Mouse (Mus musculus) spleen, adult 2 months (tissue): ENCODE data around the gene Sst. TPM values are rescaled to one million over a fixed set of nuclear protein-coding genes. Genes with fewer than 3 reads are reported as not detected.

Source experiments
- DNase-seq, 2 experiments: peaks; one replicate each; pipeline versions ENCODE4 v3.0.0 to v3.0.0-alpha.2; 2012 to 2021; ENCODE audit warnings: low spot score in 2 of 2, low read depth in 1 of 2
- H3K27ac ChIP-seq: fragments of 200-500 bp; 2 replicates; pipeline ENCODE4 v1.5.1; 2012; ENCODE audit warnings: low read length, inconsistent platforms; ENCODE audit not compliant: insufficient read depth
- H3K27me3 ChIP-seq: fragments of 200-500 bp; 2 replicates; pipeline ENCODE4 v1.6.1; 2012; ENCODE audit warnings: mild to moderate bottlenecking, moderate library complexity, low read length, inconsistent platforms; ENCODE audit not compliant: control insufficient read depth, insufficient read depth
- H3K36me3 ChIP-seq: fragments of 200-500 bp; 2 replicates; pipeline ENCODE4 v1.6.1; 2012; ENCODE audit warnings: mild to moderate bottlenecking, low read length, inconsistent platforms; ENCODE audit not compliant: control insufficient read depth, insufficient read depth
- H3K4me1 ChIP-seq: fragments of 200-500 bp; 2 replicates; pipeline ENCODE4 v1.6.1; 2011; ENCODE audit warnings: inconsistent platforms; ENCODE audit not compliant: control insufficient read depth, insufficient read depth, insufficient read length
- H3K4me3 ChIP-seq: fragments of 200-500 bp; 2 replicates; pipeline ENCODE4 v1.5.1; 2011; ENCODE audit warnings: mild to moderate bottlenecking, inconsistent platforms; ENCODE audit not compliant: insufficient read depth, insufficient read length; ENCODE audit errors: extremely low read depth
- CTCF ChIP-seq: fragments of 200-500 bp; IDR thresholded peaks from 2 replicates; pipeline ENCODE4 v1.5.1; 2011; ENCODE audit warnings: mild to moderate bottlenecking, inconsistent platforms; ENCODE audit not compliant: insufficient read depth, insufficient read length, insufficient replicate concordance; ENCODE audit errors: extremely low read depth
- POLR2A ChIP-seq: fragments of 200-500 bp; IDR thresholded peaks from 2 replicates; pipeline ENCODE4 v1.6.1; 2011; ENCODE audit warnings: low read depth, low read length, inconsistent platforms
- WGBS: fragments of 180-500 bp; shearing (Covaris S2); methylation state at CpG from one replicate; pipeline ENCODE4 v1.1.7; 2018; 5-methylcytosine and 5-hydroxymethylcytosine counted together
- polyA plus RNA-seq: library from polyadenylated mRNA; depleted of rRNA; stranded (reverse); fragments of >200 nt; gene quantifications from 2 replicates; pipeline ENCODE4 v1.2.3, GENCODE M21; 2012; rRNA removed

Gene Sst
- polyA plus RNA-seq, result 0.32 TPM in 1 of 2 replicates, not detected in the other

- WGBS, result 11% methylated on average over 26 of the region's 26 CpGs
- DNase-seq, result no peak
Measured at GRCm38 (mm10) chr16:23890636-23891035, at the start of gene Sst. Sst (minus strand) TSS chr16:23890958.

GRCm38 (mm10) chr16:23934397-23934796, 43.6 kb upstream of the Sst start:
- Histone ChIP-seq H3K4me3 (no peak overlapping the region), H3K27ac (no peak overlapping the region), H3K27me3 (no peaks in the 10 kb centered on the region), H3K4me1 (no peaks in the 10 kb centered on the region), H3K36me3 (no peaks in the 10 kb centered on the region)
- 81% methylated on average over 2 of the region's 2 CpGs for WGBS
- no peak for DNase-seq
- TF ChIP-seq CTCF, result no peak
- no peak for TF ChIP-seq POLR2A

More at GRCm38 (mm10) chr16:23890636-23891035, at the start of gene Sst:
- no peak within 1 kb of the TSS for H3K4me3 ChIP-seq
- no peaks in the 10 kb centered on the region for H3K36me3 ChIP-seq
- no peaks in the 10 kb centered on the region for H3K4me1 ChIP-seq
- peaks cover 2% of the 10 kb centered on the region; the same call in 1 of the 2 replicates for H3K27me3 ChIP-seq
- H3K27ac ChIP-seq, result no peak within 1 kb of the TSS
- TF ChIP-seq POLR2A (no peak), CTCF (no peak)

DNA sequence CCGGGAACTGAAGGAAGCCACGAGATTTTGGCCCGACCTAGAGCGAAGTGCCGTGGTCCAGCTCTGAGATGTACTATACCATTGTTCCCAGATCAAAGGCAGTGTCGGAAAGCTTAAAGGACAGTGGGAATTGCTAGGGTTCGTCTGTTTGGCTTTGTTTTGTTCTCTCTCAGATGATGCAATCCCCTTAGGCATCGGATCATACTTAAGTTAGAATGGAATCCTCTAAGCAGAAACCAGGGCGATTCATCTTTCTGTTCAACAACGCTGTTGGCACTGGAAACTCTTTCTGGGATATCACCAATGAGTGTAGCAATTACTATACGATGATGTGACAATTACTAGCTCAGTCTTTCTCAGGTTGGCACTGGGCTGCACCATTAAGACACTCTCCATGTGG, 41.5 kb upstream of the Sst start, which contains the start of gene Rtp2:
Gene Rtp2 (minus strand): TSS at position 101 of the 400 bp plus-strand sequence.
- Histone ChIP-seq H3K27me3 (no peaks in the 10 kb centered on the region), H3K4me3 (no peak within 1 kb of the TSS), H3K36me3 (no peaks in the 10 kb centered on the region), H3K4me1 (no peaks in the 10 kb centered on the region), H3K27ac (no peak within 1 kb of the TSS)
- no peak for TF ChIP-seq CTCF
- TF ChIP-seq POLR2A, result no peak
- WGBS, result 83% methylated on average over 11 of the region's 11 CpGs
- DNase-seq, result no peak

- H3K27me3 ChIP-seq, result no peaks in the 10 kb centered on the region
- 87% methylated on average over 18 of the region's 18 CpGs for WGBS
- DNase-seq, result no peak
- no peaks in the 10 kb centered on the region for H3K36me3 ChIP-seq
- H3K4me1 ChIP-seq, result no peaks in the 10 kb centered on the region
- H3K27ac ChIP-seq, result no peak overlapping the region
- TF ChIP-seq CTCF (no peak), POLR2A (no peak)
- H3K4me3 ChIP-seq, result no peak overlapping the region
Measured at GRCm38 (mm10) chr16:23931275-23931674, 40.5 kb upstream of the Sst start.

GRCm38 (mm10) chr16:23930426-23931073, 39.8 kb upstream of the Sst start:
- WGBS, result 86% methylated on average over 3 of the region's 3 CpGs
- H3K27me3 ChIP-seq, result no peaks in the 10 kb centered on the region
- DNase-seq, result no peak
- no peaks in the 10 kb centered on the region for H3K36me3 ChIP-seq
- H3K4me1 ChIP-seq, result no peaks in the 10 kb centered on the region
- no peak overlapping the region for H3K4me3 ChIP-seq
- no peak for TF ChIP-seq CTCF
- TF ChIP-seq POLR2A, result no peak
- H3K27ac ChIP-seq, result no peak overlapping the region

GRCm38 (mm10) chr16:23927301-23928114, 36.8 kb upstream of the Sst start:
- H3K27ac ChIP-seq, result no peak overlapping the region
- TF ChIP-seq CTCF (no peak), POLR2A (no peak)
- WGBS, result 87% methylated on average over 33 of the region's 33 CpGs
- H3K27me3 ChIP-seq, result no peaks in the 10 kb centered on the region
- DNase-seq, result peak in 1 of 2 experiments; percentile 6
- H3K4me1 ChIP-seq, result no peaks in the 10 kb centered on the region
- no peak overlapping the region for H3K4me3 ChIP-seq
- H3K36me3 ChIP-seq, result no peaks in the 10 kb centered on the region
